Mouse (Mus musculus): ENCODE data around the gene Ube2t.
A peak's percentile ranks its signal among the peaks of the same experiment; 100 is the strongest.

Ube2t gene

GRCm38 (mm10) chr1:134962053-134962803 is at the start of gene Ube2t:
Gene Ube2t (plus strand): TSS chr1:134962565.
- peak; percentile 87 to 93 for DNase-seq (ENCODE audit: low read depth in 2 of 2, low spot score in 2 of 2)

GRCm38 (mm10) chr1:134913535-134913934 is 48.8 kb upstream of the Ube2t start:
- DNase-seq (ENCODE audit: low read depth in 2 of 2, low spot score in 2 of 2): no peak

- no peak for DNase-seq (ENCODE audit: low read depth in 2 of 2, low spot score in 2 of 2)
These were observed 46.9 kb upstream of the Ube2t start for GRCm38 (mm10) chr1:134915421-134915820.

GRCm38 (mm10) chr1:134919010-134919409 is 43.4 kb upstream of the Ube2t start:
- no peak for DNase-seq (ENCODE audit: low read depth in 2 of 2, low spot score in 2 of 2)

- DNase-seq (ENCODE audit: low read depth in 2 of 2, low spot score in 2 of 2): no peak
These were observed 29.9 kb upstream of the Ube2t start for GRCm38 (mm10) chr1:134932431-134932830.

- no peak for DNase-seq (ENCODE audit: low read depth in 2 of 2, low spot score in 2 of 2)
These were observed 26.0 kb upstream of the Ube2t start for GRCm38 (mm10) chr1:134936335-134936734.

GRCm38 (mm10) chr1:134938233-134938632 is 24.1 kb upstream of the Ube2t start:
- DNase-seq (ENCODE audit: low read depth in 2 of 2, low spot score in 2 of 2): no peak

- DNase-seq (ENCODE audit: low read depth in 2 of 2, low spot score in 2 of 2): no peak
These were observed 21.5 kb upstream of the Ube2t start for GRCm38 (mm10) chr1:134940863-134941262.

GRCm38 (mm10) chr1:134942898-134943297 is 19.5 kb upstream of the Ube2t start:
- no peak for DNase-seq (ENCODE audit: low read depth in 2 of 2, low spot score in 2 of 2)

GRCm38 (mm10) chr1:134947590-134947989 is 14.8 kb upstream of the Ube2t start:
- no peak for DNase-seq (ENCODE audit: low read depth in 2 of 2, low spot score in 2 of 2)

GRCm38 (mm10) chr1:134949946-134950345 is 12.4 kb upstream of the Ube2t start:
- no peak for DNase-seq (ENCODE audit: low read depth in 2 of 2, low spot score in 2 of 2)

GRCm38 (mm10) chr1:134955050-134955636 is 7.2 kb upstream of the Ube2t start:
- no peak for DNase-seq (ENCODE audit: low read depth in 2 of 2, low spot score in 2 of 2)

- peak; percentile 84 to 88 for DNase-seq (ENCODE audit: low read depth in 2 of 2, low spot score in 2 of 2)
These were observed 6.7 kb upstream of the Ube2t start, which contains the start of gene Ppp1r12b for GRCm38 (mm10) chr1:134955637-134956176. Gene Ppp1r12b (minus strand): TSS chr1:134955942.

- no peak for DNase-seq (ENCODE audit: low read depth in 2 of 2, low spot score in 2 of 2)
These were observed 1.7 kb upstream of the Ube2t start for GRCm38 (mm10) chr1:134960634-134961033.

GRCm38 (mm10) chr1:134962821-134963220 is 456 bp downstream of the Ube2t start:
- peak; percentile 7 to 33 for DNase-seq (ENCODE audit: low read depth in 2 of 2, low spot score in 2 of 2)

- DNase-seq (ENCODE audit: low read depth in 2 of 2, low spot score in 2 of 2): no peak
These were observed 3.1 kb downstream of the Ube2t start for GRCm38 (mm10) chr1:134965430-134965829.

GRCm38 (mm10) chr1:134972920-134973319 is 10.6 kb downstream of the Ube2t start:
- DNase-seq (ENCODE audit: low read depth in 2 of 2, low spot score in 2 of 2): no peak

GRCm38 (mm10) chr1:134987173-134987961 is 25.0 kb downstream of the Ube2t start:
- peak; percentile 2 to 5 for DNase-seq (ENCODE audit: low read depth in 2 of 2, low spot score in 2 of 2)

- DNase-seq (ENCODE audit: low read depth in 2 of 2, low spot score in 2 of 2): peak in 1 of 2 experiments; percentile 2
These were observed 25.6 kb downstream of the Ube2t start for GRCm38 (mm10) chr1:134987962-134988341.

GRCm38 (mm10) chr1:134989372-134989771 is 27.0 kb downstream of the Ube2t start:
- DNase-seq (ENCODE audit: low read depth in 2 of 2, low spot score in 2 of 2): peak; percentile 65 to 73

- DNase-seq (ENCODE audit: low read depth in 2 of 2, low spot score in 2 of 2): no peak
These were observed 29.8 kb downstream of the Ube2t start for GRCm38 (mm10) chr1:134992046-134992645.
